Mouse (Mus musculus): Measurements from ENCODE around the gene Cck.

Gene Cck

GRCm38 (mm10) chr9:121495529-121495928 lies at the start of gene Cck:
Gene Cck, minus strand, starts transcription at chr9:121495694.
- no peak for DNase-seq (ENCODE audit: low spot score in 2 of 2)

GRCm38 (mm10) chr9:121541530-121541929 lies 46.0 kb upstream of the Cck start:
- DNase-seq (ENCODE audit: low spot score in 2 of 2): no peak

GRCm38 (mm10) chr9:121532626-121533025 lies 37.1 kb upstream of the Cck start:
- DNase-seq (ENCODE audit: low spot score in 2 of 2): no peak

GRCm38 (mm10) chr9:121528605-121529357 lies 33.3 kb upstream of the Cck start:
- no peak for DNase-seq (ENCODE audit: low spot score in 2 of 2)

GRCm38 (mm10) chr9:121526171-121526570 lies 30.7 kb upstream of the Cck start:
- no peak for DNase-seq (ENCODE audit: low spot score in 2 of 2)

GRCm38 (mm10) chr9:121520047-121520446 lies 24.6 kb upstream of the Cck start:
- no peak for DNase-seq (ENCODE audit: low spot score in 2 of 2)

GRCm38 (mm10) chr9:121514462-121514861 lies 19.0 kb upstream of the Cck start:
- no peak for DNase-seq (ENCODE audit: low spot score in 2 of 2)

GRCm38 (mm10) chr9:121511911-121512310 lies 16.4 kb upstream of the Cck start:
- no peak for DNase-seq (ENCODE audit: low spot score in 2 of 2)

GRCm38 (mm10) chr9:121506478-121507180 lies 11.1 kb upstream of the Cck start:
- no peak for DNase-seq (ENCODE audit: low spot score in 2 of 2)

GRCm38 (mm10) chr9:121505346-121505745 lies 9.9 kb upstream of the Cck start:
- no peak for DNase-seq (ENCODE audit: low spot score in 2 of 2)

GRCm38 (mm10) chr9:121496102-121496501 lies 608 bp upstream of the Cck start:
- DNase-seq (ENCODE audit: low spot score in 2 of 2): no peak

GRCm38 (mm10) chr9:121494006-121494767 lies 1.3 kb downstream of the Cck start:
- no peak for DNase-seq (ENCODE audit: low spot score in 2 of 2)

- no peak for DNase-seq (ENCODE audit: low spot score in 2 of 2)
Observed at GRCm38 (mm10) chr9:121491592-121492240, 3.8 kb downstream of the Cck start.

GRCm38 (mm10) chr9:121487216-121487615 lies 8.3 kb downstream of the Cck start:
- DNase-seq (ENCODE audit: low spot score in 2 of 2): no peak

GRCm38 (mm10) chr9:121479453-121479852 lies 16.0 kb downstream of the Cck start:
- peak; percentile 22 to 23 for DNase-seq (ENCODE audit: low spot score in 2 of 2)

- peak; percentile 19 to 39 for DNase-seq (ENCODE audit: low spot score in 2 of 2)
Observed at GRCm38 (mm10) chr9:121477305-121477911, 18.1 kb downstream of the Cck start.

- DNase-seq (ENCODE audit: low spot score in 2 of 2): no peak
Observed at GRCm38 (mm10) chr9:121475488-121476452, 19.7 kb downstream of the Cck start.

GRCm38 (mm10) chr9:121474771-121475170 lies 20.7 kb downstream of the Cck start:
- no peak for DNase-seq (ENCODE audit: low spot score in 2 of 2)

- DNase-seq (ENCODE audit: low spot score in 2 of 2): no peak
Observed at GRCm38 (mm10) chr9:121469711-121470110, 25.8 kb downstream of the Cck start.

GRCm38 (mm10) chr9:121467460-121467859 lies 28.0 kb downstream of the Cck start:
- no peak for DNase-seq (ENCODE audit: low spot score in 2 of 2)

Data from spleen, postnatal 36 days (tissue).